Mouse (Mus musculus) embryo, embryonic 11.5 days (tissue): ENCODE results near the gene Syf2.

Source experiments
- DNase-seq: peaks from one replicate; pipeline ENCODE4 v3.0.0-alpha.2; 2012; ENCODE audit warnings: low read depth, low spot score

Syf2 gene

GRCm38 (mm10) chr4:134975261-134975928, 44.7 kb downstream of the Syf2 start:
- DNase-seq, result peak; percentile 26

GRCm38 (mm10) chr4:134975929-134976308, 45.2 kb downstream of the Syf2 start:
- no peak for DNase-seq

DNA sequence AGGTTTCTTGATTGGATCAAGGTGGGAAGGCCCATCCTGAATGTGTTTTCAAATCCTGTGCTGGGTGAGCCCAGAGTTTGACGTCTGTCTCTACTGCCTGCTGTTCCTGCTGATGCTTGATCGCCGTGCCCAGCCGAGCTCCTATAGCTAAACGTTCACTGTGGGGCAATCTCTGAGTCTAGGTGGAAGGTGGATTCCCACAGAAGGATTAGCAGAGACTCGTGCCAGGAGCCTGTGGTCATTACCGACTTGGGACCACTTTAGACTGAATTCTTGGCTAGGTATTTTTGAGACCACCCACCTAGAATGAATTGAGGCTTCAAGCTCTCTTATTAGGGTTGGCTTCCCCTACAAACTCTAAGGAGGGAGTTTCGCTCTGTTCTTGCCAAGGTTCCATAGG, 48.2 kb downstream of the Syf2 start:
- DNase-seq, result no peak

- peak; percentile 19 for DNase-seq
Measured at GRCm38 (mm10) chr4:134981959-134982431, 51.3 kb downstream of the Syf2 start.

GRCm38 (mm10) chr4:134983136-134983535, 52.4 kb downstream of the Syf2 start:
- DNase-seq, result no peak

DNA sequence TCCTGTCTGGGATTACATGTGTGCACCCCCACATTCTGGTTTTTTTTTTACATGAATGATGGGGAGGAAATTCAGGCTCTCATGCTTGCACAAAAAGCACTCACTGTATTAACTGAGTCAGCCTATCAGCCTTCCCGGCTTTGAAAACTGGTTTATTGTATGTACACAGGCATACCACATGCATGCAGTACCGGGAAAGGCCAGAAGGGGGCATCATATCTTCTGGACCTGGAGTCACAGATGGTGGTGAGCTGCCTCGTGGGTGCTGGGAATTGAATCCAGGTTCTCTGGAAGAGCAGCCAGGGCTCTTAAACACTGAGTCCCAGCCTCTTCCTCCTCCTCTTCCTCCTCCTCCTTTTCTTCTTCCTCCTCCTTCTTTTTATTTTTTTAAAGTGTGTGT, 53.9 kb downstream of the Syf2 start:
- no peak for DNase-seq

- no peak for DNase-seq
Measured at GRCm38 (mm10) chr4:134985626-134986335, 55.1 kb downstream of the Syf2 start.

DNA sequence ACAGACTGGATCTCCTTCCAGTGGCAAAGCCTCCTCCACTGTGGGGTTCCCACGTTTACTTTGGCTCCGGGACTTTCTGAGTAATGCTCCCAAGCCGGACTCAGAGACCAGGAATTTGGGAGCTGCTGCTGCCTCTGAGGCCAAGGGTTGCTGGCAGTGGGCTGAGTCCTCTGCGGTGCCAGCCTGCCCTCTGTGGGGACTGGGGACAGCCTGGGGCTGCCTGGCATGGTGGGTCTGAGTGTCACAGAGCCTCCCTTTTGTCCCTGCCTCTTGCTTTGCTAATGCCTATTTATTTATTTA, 55.6 kb downstream of the Syf2 start:
- DNase-seq, result no peak

DNA sequence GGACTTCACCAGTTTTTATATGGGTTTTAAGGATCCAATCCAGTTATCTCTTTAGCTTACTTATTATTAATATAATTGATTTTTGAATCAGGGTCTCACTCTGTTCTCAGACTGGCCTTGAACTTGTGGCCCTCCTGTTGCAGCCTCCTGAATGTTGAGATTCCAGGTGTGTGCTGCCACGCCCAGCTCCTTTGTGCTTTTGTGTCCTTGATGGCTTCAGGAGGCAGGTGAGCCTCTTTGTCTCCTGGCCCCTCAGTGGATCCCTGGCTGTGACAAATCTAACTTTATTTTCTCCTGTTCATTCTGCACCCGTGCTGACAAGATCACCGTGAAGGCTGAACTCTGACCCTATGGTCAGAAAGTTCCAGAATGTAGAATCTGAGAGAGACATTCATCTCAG, 56.3 kb downstream of the Syf2 start:
- no peak for DNase-seq
